Mouse (Mus musculus) limb, embryonic 11.5 days (tissue): ENCODE results near the gene Arhgef17. TPM values are rescaled to one million over a fixed set of nuclear protein-coding genes. Genes with fewer than 3 reads are reported as not detected.

Source experiments
- ATAC-seq: fragments of 200-750 bp; cut with Nextera tagmentation; 2 replicates; pipeline ENCODE4 v1.8.0; 2017; ENCODE audit warnings: low read depth; ENCODE audit not compliant: insufficient number of reproducible peaks, low FRiP score, low TSS enrichment
- DNase-seq: peaks from one replicate; pipeline ENCODE4 v3.0.0-alpha.2; 2015; ENCODE audit warnings: low spot score
- H3K27ac ChIP-seq: fragments of 300-500 bp; sonication (generic); replicated peaks from 2 replicates; pipeline ENCODE4 v1.5.1; 2014; ENCODE audit warnings: low read depth, mild to moderate bottlenecking, low read length
- H3K27me3 ChIP-seq: fragments of 300-500 bp; sonication (generic); 2 replicates; pipeline ENCODE4 v1.6.1; 2014; ENCODE audit warnings: mild to moderate bottlenecking, low read length, mixed read lengths; ENCODE audit not compliant: control insufficient read depth, insufficient read depth
- H3K36me3 ChIP-seq: fragments of 300-500 bp; sonication (generic); 2 replicates; pipeline ENCODE4 v1.6.1; 2014; ENCODE audit warnings: mild to moderate bottlenecking, low read length, moderate library complexity, mixed read lengths; ENCODE audit not compliant: control insufficient read depth, insufficient read depth
- H3K4me1 ChIP-seq: fragments of 300-500 bp; sonication (generic); 2 replicates; pipeline ENCODE4 v1.6.1; 2014; ENCODE audit warnings: low read length, mixed read lengths; ENCODE audit not compliant: control insufficient read depth, insufficient read depth
- H3K4me2 ChIP-seq: fragments of 300-500 bp; sonication (generic); 2 replicates; pipeline ENCODE4 v1.6.1; 2014; ENCODE audit warnings: low read depth, mild to moderate bottlenecking, moderate library complexity; ENCODE audit not compliant: severe bottlenecking
- H3K4me3 ChIP-seq: fragments of 300-500 bp; sonication (generic); 2 replicates; pipeline ENCODE4 v1.5.1; 2014; ENCODE audit warnings: low read depth, low read length
- H3K9ac ChIP-seq: fragments of 300-500 bp; sonication (generic); 2 replicates; pipeline ENCODE4 v1.6.1; 2014; ENCODE audit warnings: mild to moderate bottlenecking, low read length
- H3K9me3 ChIP-seq: fragments of 300-500 bp; sonication (generic); 2 replicates; pipeline ENCODE4 v1.6.1; 2016; ENCODE audit warnings: low read length; ENCODE audit not compliant: control insufficient read depth
- WGBS: fragments of 180-500 bp; shearing (Covaris S2); extraction: QIAGEN DNeasy Blood & Tissue Kit; methylation state at CpG from one replicate; pipeline ENCODE4 v1.1.7; 2014; 5-methylcytosine and 5-hydroxymethylcytosine counted together
- polyA plus RNA-seq: library from polyadenylated mRNA; unstranded; fragments of >200 nt; fragmentation: Nextera tagmentation; extraction: Ambion mirVana; gene quantifications from 2 replicates; pipeline ENCODE4 v1.2.1, GENCODE M21; 2014

The Arhgef17 gene
- polyA plus RNA-seq = 12.6 and 13.6 TPM in 2 replicates

DNA sequence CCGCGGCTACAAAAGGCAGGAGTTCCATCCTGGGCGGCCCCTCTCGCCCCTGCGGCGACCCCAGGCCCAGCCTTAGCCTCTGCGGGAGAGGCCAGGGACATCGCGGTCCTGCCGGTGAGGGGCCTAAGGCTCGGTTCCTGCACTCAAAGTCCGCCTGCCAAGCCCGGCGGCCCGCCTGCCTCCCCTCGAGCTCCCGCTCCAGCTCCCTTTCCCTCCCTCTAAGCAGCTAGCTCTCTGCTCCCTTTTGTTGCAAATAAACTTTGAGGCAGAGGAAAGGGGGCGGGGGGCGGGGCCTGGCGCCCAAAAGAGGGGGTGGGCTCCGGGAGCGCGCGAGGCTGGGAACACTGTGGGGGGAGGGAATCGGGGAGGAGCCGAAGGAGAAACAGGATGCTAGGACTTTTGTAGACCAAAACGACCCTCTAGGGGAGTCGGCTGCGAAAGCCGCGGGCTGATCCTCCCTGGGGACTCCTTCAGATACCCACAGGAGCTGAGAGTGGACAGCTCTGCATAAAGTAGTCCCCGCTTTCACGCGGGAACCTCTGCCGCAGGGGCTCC is at the start of gene Arhgef17:
Arhgef17 (minus strand) TSS at position 182 of the 555 bp plus-strand sequence.
- Histone ChIP-seq H3K36me3 (no peaks in the 10 kb centered on the region), H3K4me1 (peaks cover 31% of the 10 kb centered on the region), H3K9me3 (no peaks in the 10 kb centered on the region), H3K4me2 (peak within 1 kb of the TSS; percentile 60), H3K9ac (peak within 1 kb of the TSS; percentile 87), H3K4me3 (peak within 1 kb of the TSS; percentile 85), H3K27ac (peak within 1 kb of the TSS; percentile 99), H3K27me3 (no peaks in the 10 kb centered on the region)
- under 1% methylated on average over 35 of the region's 35 CpGs for WGBS
- ATAC-seq (peak; percentile 83), DNase-seq (peak; percentile 89)

DNA sequence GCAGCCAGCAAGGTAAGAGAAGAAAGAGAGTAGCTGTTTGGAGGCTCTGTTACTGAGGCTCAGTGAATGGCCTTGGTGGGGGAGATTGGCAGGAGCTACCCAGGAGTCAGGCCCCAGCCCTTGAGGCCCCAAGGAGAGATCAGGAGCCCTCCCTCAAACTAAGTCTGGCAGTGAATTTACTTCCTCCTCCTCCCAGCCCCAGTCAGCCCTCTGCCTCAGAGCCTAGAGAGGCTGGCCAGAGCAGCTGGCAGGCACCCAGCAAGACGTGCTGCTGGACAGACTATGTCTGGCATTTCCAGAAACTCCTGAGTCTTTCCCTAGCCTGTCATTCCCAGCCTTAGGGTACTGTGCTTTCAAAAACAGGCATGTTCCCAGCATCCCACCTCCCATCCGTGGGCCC is 47.3 kb upstream of the Arhgef17 start:
- Histone ChIP-seq H3K27ac (0 out of 2 replicates have a peak overlapping the region, but pooled peaks have one; percentile 21), H3K4me3 (no peak overlapping the region)

DNA sequence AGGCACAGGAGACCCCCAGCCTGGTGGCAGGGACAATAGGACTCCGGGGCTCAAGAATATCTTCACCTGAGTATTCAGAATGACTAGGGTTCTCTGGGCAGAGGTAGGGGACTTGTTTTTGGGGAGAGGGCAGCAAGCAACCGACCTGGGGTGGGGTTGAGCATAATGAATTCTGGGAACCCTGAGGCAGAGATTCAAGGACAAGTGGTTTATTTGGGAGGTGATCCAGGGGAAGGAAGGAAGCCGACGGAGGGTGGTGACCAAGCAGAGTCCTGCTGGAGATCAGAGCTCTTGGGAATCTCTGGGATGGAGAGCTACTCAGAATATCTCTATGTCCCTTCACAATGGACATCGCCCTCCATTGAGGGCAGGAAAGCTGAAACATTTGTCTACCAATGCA is 46.3 kb upstream of the Arhgef17 start:
- no peak overlapping the region for H3K9ac ChIP-seq
- no peak overlapping the region for H3K27ac ChIP-seq
- 91% methylated on average over 5 of the region's 5 CpGs for WGBS
- no peak overlapping the region for H3K4me2 ChIP-seq
- H3K4me3 ChIP-seq = no peak overlapping the region
- peaks cover 12% of the 10 kb centered on the region for H3K27me3 ChIP-seq
- H3K9me3 ChIP-seq = no peaks in the 10 kb centered on the region
- ATAC-seq (no peak), DNase-seq (no peak)
- no peaks in the 10 kb centered on the region for H3K36me3 ChIP-seq
- H3K4me1 ChIP-seq = peaks cover 10% of the 10 kb centered on the region; the same call in 1 of the 2 replicates

More for the DNA sequence above, 47.3 kb upstream of the Arhgef17 start:
- H3K27me3 ChIP-seq = peaks cover 3% of the 10 kb centered on the region
- DNase-seq (no peak), ATAC-seq (no peak)
- no peak overlapping the region for H3K9ac ChIP-seq
- 48% methylated on average over 2 of the region's 2 CpGs for WGBS
- no peaks in the 10 kb centered on the region for H3K9me3 ChIP-seq
- H3K36me3 ChIP-seq = no peaks in the 10 kb centered on the region
- H3K4me2 ChIP-seq = no peak overlapping the region
- H3K4me1 ChIP-seq = peaks cover 8% of the 10 kb centered on the region

DNA sequence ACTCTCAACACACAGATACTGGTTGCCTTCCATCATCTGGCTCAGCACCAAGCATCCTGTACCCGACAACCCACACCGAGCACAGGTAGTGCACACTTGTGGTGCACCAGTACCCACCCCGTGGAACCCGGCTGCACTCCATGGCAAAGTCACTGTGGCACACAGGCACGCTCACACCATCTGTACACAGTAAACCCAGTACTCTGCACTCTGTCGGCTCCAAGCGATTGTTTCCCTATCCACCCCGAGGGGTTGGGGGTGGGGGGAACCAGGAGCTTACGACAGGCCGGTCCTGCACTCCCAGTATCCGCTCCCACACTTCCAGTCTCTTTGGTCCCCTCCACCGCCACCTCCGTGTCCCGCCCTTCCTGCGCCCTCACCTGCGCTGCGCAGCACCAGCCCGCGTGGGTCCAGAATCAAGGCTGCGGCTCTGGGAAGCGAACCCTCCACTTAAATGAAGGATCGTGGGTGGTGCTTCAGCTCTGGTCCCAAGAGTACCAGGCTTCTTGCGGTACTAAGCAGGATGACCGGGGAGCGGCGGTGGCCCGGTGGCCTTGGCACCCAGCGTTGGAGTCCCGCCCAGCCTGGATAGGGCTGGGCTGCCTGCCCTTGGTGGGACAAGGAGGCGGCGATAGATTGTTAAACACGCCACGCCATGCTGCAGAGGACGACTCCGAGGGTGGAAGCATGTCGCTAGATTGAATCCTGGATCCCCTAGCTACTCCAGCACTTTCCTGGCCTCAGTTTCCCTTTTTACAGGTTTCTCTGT is 42.4 kb upstream of the Arhgef17 start, which contains the start of gene P2ry6:
P2ry6 (minus strand) TSS at position 515 of the 769 bp plus-strand sequence.
- peak; percentile 54; the same call in 1 of the 2 replicates for ATAC-seq
- H3K9me3 ChIP-seq = no peaks in the 10 kb centered on the region
- H3K4me3 ChIP-seq = peak within 1 kb of the TSS; percentile 39
- peaks cover 10% of the 10 kb centered on the region; the same call in 1 of the 2 replicates for H3K4me1 ChIP-seq
- no peaks in the 10 kb centered on the region for H3K36me3 ChIP-seq
- peak; percentile 55 for DNase-seq
- H3K27ac ChIP-seq = no peak within 1 kb of the TSS
- peak within 1 kb of the TSS; percentile 70 for H3K4me2 ChIP-seq
- H3K27me3 ChIP-seq = peaks cover 13% of the 10 kb centered on the region
- H3K9ac ChIP-seq = peak within 1 kb of the TSS; percentile 9
- 3% methylated on average over 36 of the region's 36 CpGs for WGBS

DNA sequence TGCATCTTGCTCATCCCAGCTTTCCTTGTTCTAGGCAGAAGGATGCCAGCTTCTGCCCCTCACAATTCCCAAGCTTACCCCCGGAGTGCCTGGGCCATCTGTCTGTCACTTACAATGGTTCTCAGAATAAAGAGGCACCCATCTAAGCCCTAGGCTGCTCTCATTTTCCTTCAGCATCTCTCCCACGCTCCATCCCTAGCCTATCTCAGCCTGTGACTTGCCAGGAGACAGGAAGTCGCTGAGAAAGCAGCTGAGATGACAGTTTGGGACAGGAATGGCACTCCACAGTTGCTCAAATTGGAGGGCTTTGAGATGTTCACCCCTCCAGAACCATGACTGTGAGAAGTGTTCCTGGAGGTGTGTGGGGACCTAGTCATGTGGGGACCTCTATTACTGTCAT is 41.0 kb upstream of the Arhgef17 start:
- no peak overlapping the region for H3K9ac ChIP-seq
- H3K27me3 ChIP-seq = peaks cover 13% of the 10 kb centered on the region
- DNase-seq (no peak), ATAC-seq (no peak)
- 49% methylated on average over 3 of the region's 3 CpGs for WGBS
- no peak overlapping the region for H3K4me2 ChIP-seq
- no peak overlapping the region for H3K27ac ChIP-seq
- H3K4me3 ChIP-seq = no peak overlapping the region
- peaks cover 7% of the 10 kb centered on the region; the same call in 1 of the 2 replicates for H3K4me1 ChIP-seq
- H3K36me3 ChIP-seq = no peaks in the 10 kb centered on the region
- H3K9me3 ChIP-seq = no peaks in the 10 kb centered on the region

DNA sequence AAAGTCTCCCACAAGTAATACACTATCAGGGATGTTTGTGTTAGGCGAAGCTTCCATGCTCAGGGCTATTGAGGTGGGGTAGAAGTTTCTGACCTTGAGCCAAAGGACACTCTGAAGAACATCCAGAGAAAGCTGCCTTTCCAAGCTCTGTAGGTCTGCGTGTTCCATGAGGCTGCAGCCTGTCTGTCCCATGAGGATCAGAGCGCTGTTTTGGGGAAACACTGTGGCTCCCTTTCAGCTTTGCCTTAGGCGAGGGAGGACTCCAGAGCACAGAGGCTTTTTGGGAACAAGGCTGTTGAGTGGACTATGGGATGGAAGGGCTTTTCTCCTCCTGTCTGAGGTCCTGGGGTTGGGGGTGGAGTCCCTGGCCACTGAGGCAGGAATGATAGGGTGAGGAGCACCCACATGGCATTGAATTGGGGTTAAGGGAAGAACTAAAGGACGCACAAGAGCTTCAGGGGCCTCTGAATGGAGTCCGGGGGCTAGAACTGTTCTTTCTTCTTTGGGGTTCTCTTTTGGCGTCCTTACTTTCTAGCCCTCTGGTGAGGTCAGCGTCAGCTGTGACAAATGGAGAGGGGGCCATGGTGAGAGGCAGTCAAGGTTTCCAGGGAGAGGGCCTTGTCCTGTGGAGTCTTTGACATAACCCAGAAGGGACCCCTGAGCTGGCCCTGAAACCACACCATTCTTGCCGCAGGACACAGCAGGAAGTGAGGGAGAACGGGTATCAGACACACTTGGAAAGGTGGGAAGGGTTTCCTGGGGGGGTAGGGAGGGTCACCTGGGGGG is 37.2 kb upstream of the Arhgef17 start:
- Histone ChIP-seq H3K27me3 (peaks cover 9% of the 10 kb centered on the region), H3K36me3 (no peaks in the 10 kb centered on the region), H3K27ac (no peak overlapping the region), H3K4me2 (no peak overlapping the region), H3K9me3 (no peaks in the 10 kb centered on the region), H3K9ac (no peak overlapping the region), H3K4me1 (peaks cover 6% of the 10 kb centered on the region; the same call in 1 of the 2 replicates), H3K4me3 (no peak overlapping the region)
- 79% methylated on average over 10 of the region's 10 CpGs for whole genome bisulfite sequencing
- DNase-seq (no peak), ATAC-seq (no peak)

DNA sequence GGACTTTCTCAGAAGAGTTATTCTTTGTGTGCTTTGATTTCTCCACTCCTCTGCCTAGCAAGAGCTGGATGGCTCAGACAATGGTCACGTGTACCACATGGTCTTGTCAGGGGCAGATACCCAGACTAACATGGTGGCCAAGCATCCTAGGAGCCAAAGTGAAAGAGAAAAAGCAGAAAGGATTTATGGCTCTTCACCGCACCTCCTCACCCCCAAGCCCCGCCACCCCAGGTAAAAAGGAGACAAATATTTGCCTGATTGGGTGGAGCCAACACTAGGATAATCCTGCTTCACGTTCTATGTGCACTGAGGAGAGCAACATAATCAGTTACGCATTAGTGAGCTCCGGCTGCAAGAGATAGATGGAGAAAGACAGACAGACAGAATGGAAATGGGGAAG is 36.5 kb upstream of the Arhgef17 start:
- H3K27me3 ChIP-seq = peaks cover 2% of the 10 kb centered on the region; the same call in 1 of the 2 replicates
- no peak for DNase-seq
- 88% methylated on average over 6 of the region's 6 CpGs for WGBS

DNA sequence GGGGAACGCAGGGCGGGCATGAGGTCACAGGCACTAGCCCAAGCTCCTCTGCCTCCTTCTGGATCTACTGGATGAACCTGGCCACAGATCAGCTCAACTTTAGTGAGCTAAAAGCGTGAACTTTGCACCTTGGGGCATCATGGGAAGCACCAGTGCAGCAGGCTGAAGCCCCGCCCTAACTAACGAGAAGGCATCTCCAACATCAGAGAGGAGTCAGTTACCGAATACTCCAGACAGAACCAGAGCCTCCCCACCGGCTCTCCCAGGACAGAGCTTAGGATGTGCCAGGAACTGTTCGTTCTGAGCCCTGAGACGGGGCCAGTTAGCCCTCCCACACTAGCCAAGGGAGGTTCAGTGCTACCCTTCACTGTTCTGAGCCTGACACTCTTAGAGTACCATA is 35.9 kb upstream of the Arhgef17 start:
- Histone ChIP-seq H3K9ac (no peak overlapping the region), H3K4me1 (peaks cover 5% of the 10 kb centered on the region; the same call in 1 of the 2 replicates), H3K4me2 (no peak overlapping the region), H3K27ac (no peak overlapping the region), H3K4me3 (no peak overlapping the region), H3K27me3 (no peaks in the 10 kb centered on the region), H3K9me3 (no peaks in the 10 kb centered on the region), H3K36me3 (no peaks in the 10 kb centered on the region)
- DNase-seq (no peak), ATAC-seq (no peak)
- WGBS = 76% methylated on average over 9 of the region's 9 CpGs

More for the DNA sequence above, 36.5 kb upstream of the Arhgef17 start:
- no peak overlapping the region for H3K4me2 ChIP-seq
- H3K9ac ChIP-seq = no peak overlapping the region
- H3K4me3 ChIP-seq = no peak overlapping the region
- no peaks in the 10 kb centered on the region for H3K9me3 ChIP-seq
- no peaks in the 10 kb centered on the region for H3K36me3 ChIP-seq
- peaks cover 5% of the 10 kb centered on the region; the same call in 1 of the 2 replicates for H3K4me1 ChIP-seq
- no peak for ATAC-seq
- no peak overlapping the region for H3K27ac ChIP-seq
